Comparison of ENCODE assay signal across 29 mouse cellular contexts in genomic region chr13:44532631-44533180, GRCm38 (mm10).
DNase-seq lines count a peak whose midpoint lies in the region; ATAC-seq lines count a peak whose summit lies in the region.
"Had no signal": no experiment of that assay in that cellular context is flagged by ENCODE, and none has a peak within 500 bp of the region (broad histone marks: within the 10 kb centered on the region; RNA-seq: fewer than 3 reads in every experiment).

No protein-coding gene starts in this region.

- intact Hi-C loops in heart, postnatal 25 days (cut with DNase I): no loop called here

- H3K4me3 ChIP-seq in megakaryocyte, embryonic 14.5 days (replicated peaks): peak overlapping the region; percentile 28
- H3K4me3 ChIP-seq: embryonic facial prominence, embryonic 12.5 days; forebrain, embryonic 10.5 days; forebrain, embryonic 15.5 days; heart, embryonic 10.5 days; heart, embryonic 15.5 days; hindbrain, embryonic 13.5 days; limb, embryonic 12.5 days; neural tube, embryonic 13.5 days had no signal

- peak; percentile 46 for ATAC-seq in common myeloid progenitor, adult 5-6 weeks (replicated peaks; ENCODE audit: low read depth, poor library complexity, severe bottlenecking)
- ATAC-seq in erythroblast, adult 5-6 weeks (replicated peaks; ENCODE audit: low FRiP score, poor library complexity, severe bottlenecking): no peak
- ATAC-seq: forebrain, embryonic 15.5 days; intestine, postnatal 0 days; midbrain, embryonic 16.5 days had no signal

- DNase-seq in heart, adult 11 months: peak; percentile 91
- no peak for DNase-seq in heart, postnatal 25 days (ENCODE audit: low spot score)
- peak; percentile 56 for DNase-seq in 416B (ENCODE audit: low read depth)
- DNase-seq in left cerebral cortex, adult 9 months (ENCODE audit: low spot score in 2 of 2): no peak
- DNase-seq in thymus, postnatal 14 days: no peak
- DNase-seq: adrenal gland, postnatal 10 days; cerebellum, adult 2 months; cerebellum, postnatal 14 days; gastrocnemius, postnatal 10 days; heart, postnatal 36 days; kidney, adult 9 months; kidney, postnatal 10 days; layer of hippocampus, postnatal 36 days; lung, postnatal 14 days; thymus, adult 2 months had no signal

- no peaks in the 10 kb centered on the region for H3K27me3 ChIP-seq in megakaryocyte, embryonic 14.5 days (replicated peaks)
- H3K27me3 ChIP-seq: embryonic facial prominence, embryonic 12.5 days; forebrain, embryonic 15.5 days; heart, embryonic 15.5 days; hindbrain, embryonic 13.5 days; limb, embryonic 12.5 days; neural tube, embryonic 13.5 days had no signal

- peaks cover 75% of the 10 kb centered on the region for H3K4me1 ChIP-seq in megakaryocyte, embryonic 14.5 days
- H3K4me1 ChIP-seq: forebrain, embryonic 10.5 days; forebrain, embryonic 15.5 days; heart, embryonic 10.5 days; heart, embryonic 15.5 days; hindbrain, embryonic 13.5 days; neural tube, embryonic 13.5 days had no signal

- H3K36me3 ChIP-seq in megakaryocyte, embryonic 14.5 days (replicated peaks; ENCODE audit: low read length): peaks cover 40% of the 10 kb centered on the region
- H3K36me3 ChIP-seq: embryonic facial prominence, embryonic 12.5 days; forebrain, embryonic 10.5 days; forebrain, embryonic 15.5 days; G1E; heart, embryonic 10.5 days; heart, embryonic 15.5 days; hindbrain, embryonic 13.5 days; limb, embryonic 12.5 days; neural tube, embryonic 13.5 days had no signal

- peaks cover 12% of the 10 kb centered on the region for H3K9me3 ChIP-seq in megakaryocyte, embryonic 14.5 days
- H3K9me3 ChIP-seq: embryonic facial prominence, embryonic 12.5 days; forebrain, embryonic 15.5 days; G1E; heart, embryonic 10.5 days; heart, embryonic 15.5 days; hindbrain, embryonic 13.5 days; limb, embryonic 12.5 days; neural tube, embryonic 13.5 days had no signal

Comparison
In these comparisons a context has a peak if more than half of its experiments do, and no peak if none do; other contexts are left out.
1. DNase-seq: peak in heart, adult 11 months (single experiment) and 416B (single experiment); none in heart, postnatal 25 days (single experiment), left cerebral cortex, adult 9 months (0 of 2) and thymus, postnatal 14 days (single experiment).